Mouse (Mus musculus) hindbrain, embryonic 10.5 days (tissue): ENCODE measurements around the gene Syt16. TPM values are rescaled to one million over a fixed set of nuclear protein-coding genes. Genes with fewer than 3 reads are reported as not detected.

Source experiments
- DNase-seq: peaks from one replicate; pipeline ENCODE4 v3.0.0-alpha.2; 2017; ENCODE audit warnings: low spot score
- H3K27ac ChIP-seq: fragments of 300-500 bp; sonication (generic); 2 replicates; pipeline ENCODE4 v1.5.1; 2016; ENCODE audit warnings: mild to moderate bottlenecking, moderate library complexity
- H3K27me3 ChIP-seq: fragments of 300-500 bp; sonication (generic); 2 replicates; pipeline ENCODE4 v1.6.1; 2016; ENCODE audit warnings: mild to moderate bottlenecking; ENCODE audit not compliant: poor library complexity, insufficient read depth, severe bottlenecking
- H3K36me3 ChIP-seq: fragments of 300-500 bp; sonication (generic); 2 replicates; pipeline ENCODE4 v1.6.1; 2016; ENCODE audit warnings: mild to moderate bottlenecking, moderate library complexity
- H3K4me1 ChIP-seq: fragments of 300-500 bp; sonication (generic); replicated peaks from 2 replicates; pipeline ENCODE4 v1.6.1; 2016; ENCODE audit warnings: mild to moderate bottlenecking
- H3K4me3 ChIP-seq: fragments of 300-500 bp; sonication (generic); 2 replicates; pipeline ENCODE4 v1.5.1; 2016; ENCODE audit warnings: mild to moderate bottlenecking, moderate library complexity
- H3K9me3 ChIP-seq: fragments of 300-500 bp; sonication (generic); 2 replicates; pipeline ENCODE4 v1.6.1; 2016; ENCODE audit warnings: mild to moderate bottlenecking, moderate library complexity
- WGBS: fragments of 180-500 bp; shearing (Covaris S2); methylation state at CpG from one replicate; pipeline ENCODE4 v1.1.7; 2016; 5-methylcytosine and 5-hydroxymethylcytosine counted together
- polyA plus RNA-seq: library from polyadenylated mRNA; unstranded; fragments of >200 nt; fragmentation: Nextera tagmentation; extraction: Ambion mirVana; gene quantifications from 2 replicates; pipeline ENCODE4 v1.2.1, GENCODE M21; 2016

Gene Syt16
- 1.8 and 5.1 TPM in 2 replicates for polyA plus RNA-seq

DNA sequence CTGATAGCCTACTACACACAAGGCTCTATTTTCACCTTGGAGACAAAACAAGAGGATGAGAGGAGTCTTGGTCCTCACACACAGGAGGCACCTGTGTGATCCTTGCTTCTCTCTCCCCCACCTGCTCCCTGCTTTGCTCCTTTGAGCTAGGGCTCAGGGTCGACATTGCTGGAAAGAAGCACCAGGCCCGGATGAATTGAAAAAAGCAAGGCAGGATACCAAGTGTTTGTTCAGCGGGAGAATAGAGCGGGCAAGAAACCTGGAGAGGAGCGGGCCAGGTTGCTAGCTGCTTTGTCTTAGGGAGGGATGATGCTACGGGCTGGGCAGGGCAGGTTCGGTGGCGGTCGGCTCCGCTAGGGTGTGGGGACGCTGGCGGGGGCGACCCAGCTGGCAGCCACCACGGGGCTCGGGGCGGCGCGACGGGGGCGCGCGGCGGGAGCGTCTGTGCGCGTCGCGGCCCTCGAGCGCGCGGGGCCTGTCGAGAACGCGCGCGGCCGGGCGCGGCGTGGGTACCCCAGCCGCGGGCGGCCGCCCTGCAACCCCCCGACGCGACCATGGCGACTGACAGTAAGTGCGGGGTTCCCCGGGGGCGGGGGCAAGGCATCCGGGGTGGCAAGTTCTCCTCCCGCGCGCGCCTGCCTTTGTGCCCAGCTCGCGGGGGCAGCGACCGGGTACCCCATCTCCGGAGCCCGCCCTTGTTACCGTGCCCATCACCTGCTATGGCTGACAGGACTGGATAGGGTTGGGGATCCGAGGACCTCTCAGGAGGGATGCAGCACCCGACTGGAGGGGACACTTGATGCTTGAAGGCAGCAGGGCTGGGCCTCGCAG lies at the start of gene Syt16:
Syt16 (plus strand) TSS at position 365 of the 831 bp plus-strand sequence.
- Histone ChIP-seq H3K4me1 (peaks cover 11% of the 10 kb centered on the region), H3K36me3 (no peaks in the 10 kb centered on the region), H3K9me3 (no peaks in the 10 kb centered on the region), H3K27me3 (peaks cover 34% of the 10 kb centered on the region), H3K27ac (peak within 1 kb of the TSS; percentile 83), H3K4me3 (peak within 1 kb of the TSS; percentile 67)
- WGBS: 1% methylated on average over 67 of the region's 67 CpGs
- peak; percentile 33 for DNase-seq

DNA sequence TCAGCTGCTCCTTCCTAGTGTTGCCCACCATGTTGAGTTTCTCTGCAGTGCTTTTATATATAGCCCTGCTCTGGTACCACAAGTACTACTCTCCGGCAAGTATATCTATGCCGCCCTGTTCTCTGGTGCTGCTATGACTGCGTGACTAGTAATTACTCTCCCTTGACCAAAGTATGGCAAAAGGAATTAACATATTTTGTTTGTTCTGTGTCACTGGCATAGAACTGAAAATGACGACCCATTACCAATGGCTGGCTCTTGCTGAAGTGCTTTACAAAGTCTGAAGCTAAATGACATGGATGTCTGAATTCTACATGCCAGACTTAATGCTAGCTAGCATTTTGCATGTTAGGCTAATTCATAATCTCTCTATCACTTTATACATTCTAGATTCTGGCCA lies 49.0 kb upstream of the Syt16 start:
- peaks cover 14% of the 10 kb centered on the region for H3K4me1 ChIP-seq
- H3K9me3 ChIP-seq: no peaks in the 10 kb centered on the region
- H3K36me3 ChIP-seq: peaks cover 39% of the 10 kb centered on the region
- 95% methylated on average over 4 of the region's 4 CpGs for WGBS
- H3K4me3 ChIP-seq: no peak overlapping the region
- 0 out of 2 replicates have a peak, but pooled peaks cover 4% of the 10 kb centered on the region for H3K27me3 ChIP-seq
- DNase-seq: no peak
- H3K27ac ChIP-seq: no peak overlapping the region

DNA sequence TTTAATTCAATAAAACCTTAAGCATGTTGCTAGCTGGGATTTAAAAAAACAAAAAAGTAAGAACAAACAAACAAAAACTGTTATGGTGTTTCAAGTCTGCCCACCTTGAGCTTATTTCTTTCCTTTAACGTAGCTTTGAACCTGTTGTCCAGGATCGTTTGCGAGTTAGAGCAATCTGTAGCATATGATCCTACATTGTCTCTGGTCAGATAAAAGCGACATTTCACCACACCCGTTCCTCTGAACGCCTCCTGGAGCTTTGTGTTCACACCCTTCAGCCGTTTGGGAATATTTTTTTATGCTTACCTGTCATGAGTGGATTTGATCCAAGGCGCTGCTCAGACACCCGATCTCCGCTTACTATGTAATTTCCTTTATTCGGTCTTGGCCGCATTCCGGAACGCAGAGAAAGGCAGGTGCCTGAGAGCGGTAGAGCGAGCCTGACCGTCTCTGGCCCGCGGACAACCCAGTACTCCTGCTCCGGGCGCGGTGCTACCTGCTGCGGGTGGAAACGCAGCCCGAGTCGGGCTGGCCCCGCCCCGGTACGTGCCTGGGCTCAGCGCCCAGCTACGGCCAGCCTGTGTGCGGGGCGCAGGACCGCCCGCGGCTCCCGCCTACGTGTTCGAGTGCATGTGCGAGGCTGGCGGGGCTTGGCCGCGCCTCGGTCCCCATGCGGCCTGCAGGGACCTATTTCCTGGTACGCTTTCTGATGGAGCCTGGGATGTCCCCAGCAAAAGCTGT lies 48.0 kb upstream of the Syt16 start:
- WGBS: 5% methylated on average over 46 of the region's 46 CpGs
- Histone ChIP-seq H3K4me1 (peaks cover 17% of the 10 kb centered on the region), H3K27ac (peak overlapping the region; percentile 80), H3K4me3 (peak overlapping the region; percentile 53), H3K27me3 (0 out of 2 replicates have a peak, but pooled peaks cover 4% of the 10 kb centered on the region), H3K9me3 (no peaks in the 10 kb centered on the region), H3K36me3 (peaks cover 28% of the 10 kb centered on the region)
- DNase-seq: peak; percentile 56

DNA sequence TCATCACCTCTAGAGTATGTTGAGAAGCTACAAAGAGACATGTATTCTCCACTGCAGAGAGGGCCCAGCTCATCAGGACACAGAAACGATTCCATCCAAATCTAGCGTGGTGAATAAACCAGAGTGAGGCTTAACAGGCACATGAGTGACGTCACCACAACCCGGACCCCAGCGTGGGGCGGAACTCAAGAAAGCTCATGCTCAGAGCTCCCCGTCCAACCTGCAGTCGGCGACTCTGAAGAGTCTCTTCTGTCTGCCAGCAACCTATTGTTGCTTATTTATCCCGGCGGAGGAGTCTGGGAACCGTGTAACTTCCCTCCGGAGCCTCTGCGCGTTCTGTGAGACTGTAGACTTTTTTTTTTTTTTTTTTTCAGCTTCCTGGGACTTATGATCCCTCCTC lies 44.6 kb upstream of the Syt16 start:
- WGBS: 10% methylated on average over 15 of the region's 15 CpGs
- H3K27me3 ChIP-seq: 0 out of 2 replicates have a peak, but pooled peaks cover 4% of the 10 kb centered on the region
- H3K9me3 ChIP-seq: no peaks in the 10 kb centered on the region
- H3K36me3 ChIP-seq: peaks cover 3% of the 10 kb centered on the region; the same call in 1 of the 2 replicates
- peak overlapping the region; percentile 47 for H3K4me3 ChIP-seq
- H3K27ac ChIP-seq: peak overlapping the region; percentile 53
- peaks cover 17% of the 10 kb centered on the region for H3K4me1 ChIP-seq
- peak; percentile 62 for DNase-seq

DNA sequence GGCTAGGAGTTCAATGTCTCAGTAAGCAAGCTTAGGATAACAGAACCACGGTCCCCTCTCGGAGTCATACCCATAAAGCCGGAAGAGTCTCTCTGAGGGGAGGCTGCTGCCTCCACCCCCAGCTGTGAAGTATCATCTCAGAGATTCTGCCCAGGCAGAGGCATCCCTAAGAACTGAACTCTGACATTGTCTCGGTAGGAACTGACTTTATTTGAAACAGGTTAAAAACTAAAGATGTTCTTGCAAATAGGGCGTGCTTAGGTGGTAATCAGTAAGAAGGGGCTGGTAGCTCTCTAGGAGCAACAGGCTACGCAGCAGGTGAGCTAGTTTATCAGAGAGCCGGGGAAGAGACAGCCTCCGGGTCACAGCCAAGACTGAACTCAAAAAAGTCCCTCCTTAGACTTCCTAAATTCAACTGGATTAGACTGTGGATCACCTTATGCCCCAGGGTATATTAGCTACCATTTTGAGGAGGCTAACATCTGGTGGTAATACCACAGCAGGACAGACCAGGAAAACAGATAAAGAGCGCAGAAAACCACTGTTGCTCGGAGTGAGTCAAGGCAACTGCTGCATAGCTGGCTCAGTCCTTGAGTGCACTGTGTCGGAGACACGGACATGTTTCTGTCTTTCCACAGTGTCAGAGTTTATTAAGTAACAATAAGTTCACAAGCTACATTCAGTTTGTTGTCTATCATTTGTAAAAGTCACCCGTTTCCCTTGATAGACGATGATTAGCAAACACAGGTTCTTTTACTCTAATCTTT lies 43.9 kb upstream of the Syt16 start:
- Histone ChIP-seq H3K27me3 (0 out of 2 replicates have a peak, but pooled peaks cover 4% of the 10 kb centered on the region), H3K4me3 (peak overlapping the region; percentile 47), H3K36me3 (no peaks in the 10 kb centered on the region), H3K27ac (no peak overlapping the region), H3K4me1 (peaks cover 17% of the 10 kb centered on the region), H3K9me3 (no peaks in the 10 kb centered on the region)
- 48% methylated on average over 14 of the region's 14 CpGs for WGBS
- no peak for DNase-seq

DNA sequence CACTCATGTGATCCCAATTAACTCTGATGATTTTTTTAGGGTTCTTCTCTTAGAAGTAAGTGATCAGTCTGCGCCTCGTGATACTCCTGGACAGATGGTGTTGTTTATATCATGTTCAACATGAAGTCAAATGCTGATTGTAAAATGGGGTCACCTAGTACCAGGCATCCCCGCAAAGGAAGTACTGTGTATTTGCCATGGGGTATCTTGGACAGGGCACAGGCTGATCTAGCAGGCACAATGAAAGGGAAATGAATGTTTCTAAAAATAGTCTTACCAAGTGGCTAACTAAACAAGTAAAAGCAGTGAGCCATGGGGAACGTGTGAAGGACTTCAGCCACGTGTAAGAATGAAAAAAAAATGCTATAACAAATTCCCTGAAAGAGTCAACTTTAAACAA lies 42.7 kb upstream of the Syt16 start:
- Histone ChIP-seq H3K9me3 (no peaks in the 10 kb centered on the region), H3K36me3 (no peaks in the 10 kb centered on the region), H3K4me3 (no peak overlapping the region), H3K4me1 (peaks cover 12% of the 10 kb centered on the region), H3K27ac (no peak overlapping the region), H3K27me3 (no peaks in the 10 kb centered on the region)
- DNase-seq: no peak
- whole genome bisulfite sequencing: 85% methylated on average over 5 of the region's 5 CpGs

DNA sequence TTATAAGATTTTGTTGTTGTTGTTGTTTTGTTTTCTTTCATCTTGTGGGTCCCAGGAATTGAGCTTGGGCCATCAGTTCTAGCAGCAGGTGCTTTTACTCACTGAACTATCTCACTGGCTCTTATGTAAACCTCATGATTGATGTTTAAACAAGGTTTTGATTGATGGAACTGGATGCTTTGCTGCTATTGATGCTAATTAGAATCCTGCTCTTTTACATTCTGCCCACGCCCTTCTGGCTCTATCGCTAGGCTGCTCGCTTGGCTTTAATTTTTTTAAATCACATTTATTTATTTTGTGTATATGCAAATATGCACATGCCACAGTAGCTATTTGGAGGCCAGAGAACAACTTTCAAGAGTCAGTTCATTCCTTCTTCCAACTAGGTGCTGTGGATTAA lies 39.8 kb upstream of the Syt16 start:
- Histone ChIP-seq H3K36me3 (no peaks in the 10 kb centered on the region), H3K4me3 (no peak overlapping the region), H3K4me1 (peaks cover 11% of the 10 kb centered on the region), H3K27ac (no peak overlapping the region), H3K9me3 (no peaks in the 10 kb centered on the region), H3K27me3 (no peaks in the 10 kb centered on the region)
- 88% methylated on average over 3 of the region's 3 CpGs for WGBS
- no peak for DNase-seq

DNA sequence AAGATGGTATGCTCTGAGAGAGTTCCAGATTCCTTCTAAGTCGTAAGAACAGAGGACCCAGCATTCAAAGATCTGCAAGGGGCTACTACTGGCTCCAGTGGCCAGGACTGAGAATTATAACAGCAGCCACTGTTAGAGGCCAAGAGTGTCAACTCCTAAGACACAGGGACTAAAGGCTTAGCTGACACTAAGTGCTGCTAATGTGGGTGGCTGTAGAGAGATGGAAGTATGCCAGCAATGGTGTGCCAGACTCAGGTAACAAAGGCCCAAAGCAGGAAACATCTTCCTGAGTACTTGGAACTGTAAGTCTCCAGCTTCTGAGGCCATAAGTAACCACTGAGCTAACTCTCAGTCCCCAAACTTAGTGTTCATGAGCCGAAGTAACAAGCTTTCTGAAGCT lies 38.6 kb upstream of the Syt16 start:
- H3K27ac ChIP-seq: no peak overlapping the region
- no peaks in the 10 kb centered on the region for H3K4me1 ChIP-seq
- H3K9me3 ChIP-seq: no peaks in the 10 kb centered on the region
- H3K36me3 ChIP-seq: no peaks in the 10 kb centered on the region
- no peaks in the 10 kb centered on the region for H3K27me3 ChIP-seq
- no peak for DNase-seq
- WGBS: 91% methylated on average over 2 of the region's 2 CpGs
- no peak overlapping the region for H3K4me3 ChIP-seq

DNA sequence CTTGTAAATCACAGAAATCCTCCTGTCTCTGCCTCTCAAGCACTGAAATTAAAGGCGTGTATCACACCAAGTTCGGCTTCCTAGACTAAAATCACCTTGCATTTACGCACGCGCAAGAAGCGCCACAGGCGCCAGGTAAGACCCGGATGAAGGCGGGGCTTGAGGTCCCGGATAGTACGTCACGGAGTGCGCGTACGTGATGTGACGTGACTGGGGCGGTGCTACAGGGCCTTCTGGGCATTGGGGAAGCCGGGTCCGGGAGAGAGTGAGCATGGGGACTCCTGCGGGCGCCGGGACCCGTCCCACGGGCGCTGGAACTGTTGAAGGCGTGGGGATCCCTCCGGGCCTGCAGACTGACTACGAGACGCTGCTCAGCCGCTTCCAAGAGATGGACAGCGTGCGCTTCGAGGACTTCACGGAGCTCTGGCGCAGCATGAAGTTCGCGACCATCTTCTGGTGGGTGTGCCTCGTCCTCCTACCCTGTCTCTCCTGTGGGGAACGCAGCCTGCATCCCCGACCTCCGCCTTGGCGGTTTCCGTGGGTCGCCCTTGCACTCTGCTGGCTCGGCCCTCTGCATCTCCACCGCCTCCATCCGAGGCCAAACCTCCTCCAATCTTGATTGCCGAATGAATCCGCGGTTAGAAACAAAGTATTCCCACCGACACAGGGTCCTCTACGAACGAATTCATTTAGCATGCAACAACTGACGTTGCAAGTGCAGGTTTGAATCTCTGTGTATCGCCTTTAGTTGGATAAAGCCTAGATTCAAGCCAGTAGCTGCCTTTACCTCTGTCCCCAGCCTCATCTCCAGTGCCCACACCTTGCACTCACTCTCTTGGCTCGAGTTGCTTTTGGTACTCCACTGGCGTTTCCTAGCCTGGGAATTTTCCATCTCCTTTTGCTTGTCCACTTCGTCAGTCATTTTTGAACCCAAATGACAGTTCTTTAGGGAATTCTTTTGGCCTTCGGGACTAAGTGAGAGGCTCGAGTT lies 32.9 kb upstream of the Syt16 start, which contains the start of gene Snapc1:
Snapc1 (plus strand) TSS at position 191 of the 991 bp plus-strand sequence.
- Histone ChIP-seq H3K36me3 (peaks cover 24% of the 10 kb centered on the region), H3K27ac (peak within 1 kb of the TSS; percentile 90), H3K9me3 (no peaks in the 10 kb centered on the region), H3K27me3 (no peaks in the 10 kb centered on the region), H3K4me3 (peak within 1 kb of the TSS; percentile 76), H3K4me1 (peaks cover 11% of the 10 kb centered on the region)
- DNase-seq: peak; percentile 97
- 2% methylated on average over 60 of the region's 60 CpGs for WGBS

DNA sequence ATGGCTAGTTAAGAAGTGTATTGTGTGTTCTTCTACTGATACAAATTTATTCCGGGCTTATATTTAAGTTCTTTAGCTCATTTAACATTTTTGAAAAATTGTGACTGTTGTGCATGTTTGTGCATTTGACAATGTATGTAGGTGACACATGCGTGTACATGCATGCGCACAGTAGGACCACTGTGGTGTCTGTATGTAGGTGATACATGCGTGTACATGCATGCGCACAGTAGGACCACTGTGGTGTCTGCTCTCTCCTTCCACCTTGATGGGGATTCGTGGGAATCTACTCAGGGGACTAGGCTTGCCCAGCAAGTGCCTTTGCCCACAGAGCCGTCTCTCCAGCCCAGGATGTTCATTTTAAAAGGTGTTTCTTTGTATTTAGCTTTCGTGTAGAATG lies 28.3 kb upstream of the Syt16 start:
- H3K27me3 ChIP-seq: no peaks in the 10 kb centered on the region
- H3K4me3 ChIP-seq: no peak overlapping the region
- 95% methylated on average over 8 of the region's 8 CpGs for WGBS
- H3K9me3 ChIP-seq: peaks cover 13% of the 10 kb centered on the region
- H3K4me1 ChIP-seq: peaks cover 11% of the 10 kb centered on the region
- DNase-seq: no peak
- no peak overlapping the region for H3K27ac ChIP-seq
- H3K36me3 ChIP-seq: peaks cover 68% of the 10 kb centered on the region

DNA sequence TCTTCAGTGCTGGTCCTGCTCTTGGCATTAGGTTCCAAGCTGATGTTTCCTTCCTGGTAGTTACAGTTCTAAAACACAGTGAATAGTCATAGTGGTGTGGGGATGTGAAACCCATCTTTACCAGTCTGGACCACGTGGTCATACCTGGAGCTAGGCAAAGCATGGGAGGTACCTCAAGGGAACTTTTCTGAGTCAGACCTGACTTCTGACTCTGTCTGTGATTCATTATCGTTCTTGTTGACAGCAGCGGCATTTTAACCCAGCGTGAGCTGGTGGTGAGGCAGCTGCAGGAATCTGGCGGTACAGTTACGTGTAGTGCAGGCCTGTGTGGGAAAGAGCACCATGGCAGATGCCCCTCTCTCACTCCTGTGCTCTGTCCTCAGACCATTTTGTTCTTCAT lies 22.9 kb upstream of the Syt16 start:
- Histone ChIP-seq H3K27ac (no peak overlapping the region), H3K4me3 (no peak overlapping the region), H3K27me3 (no peaks in the 10 kb centered on the region), H3K4me1 (no peaks in the 10 kb centered on the region), H3K36me3 (peaks cover 97% of the 10 kb centered on the region), H3K9me3 (peaks cover 13% of the 10 kb centered on the region)
- DNase-seq: no peak
- WGBS: 89% methylated on average over 6 of the region's 6 CpGs
